Mouse (Mus musculus): ENCODE data around the gene Cct3. TPM values are rescaled to one million over a fixed set of nuclear protein-coding genes. Genes with fewer than 3 reads are reported as not detected.
"Not testable (repeated sequence)": the region's sequence is repeated elsewhere in the genome, so short reads cannot be mapped to it uniquely, and the experiment has no call there.

Cct3 gene
- total RNA-seq, 2 experiments from 2014 or later, result 177 to 190 TPM

DNA sequence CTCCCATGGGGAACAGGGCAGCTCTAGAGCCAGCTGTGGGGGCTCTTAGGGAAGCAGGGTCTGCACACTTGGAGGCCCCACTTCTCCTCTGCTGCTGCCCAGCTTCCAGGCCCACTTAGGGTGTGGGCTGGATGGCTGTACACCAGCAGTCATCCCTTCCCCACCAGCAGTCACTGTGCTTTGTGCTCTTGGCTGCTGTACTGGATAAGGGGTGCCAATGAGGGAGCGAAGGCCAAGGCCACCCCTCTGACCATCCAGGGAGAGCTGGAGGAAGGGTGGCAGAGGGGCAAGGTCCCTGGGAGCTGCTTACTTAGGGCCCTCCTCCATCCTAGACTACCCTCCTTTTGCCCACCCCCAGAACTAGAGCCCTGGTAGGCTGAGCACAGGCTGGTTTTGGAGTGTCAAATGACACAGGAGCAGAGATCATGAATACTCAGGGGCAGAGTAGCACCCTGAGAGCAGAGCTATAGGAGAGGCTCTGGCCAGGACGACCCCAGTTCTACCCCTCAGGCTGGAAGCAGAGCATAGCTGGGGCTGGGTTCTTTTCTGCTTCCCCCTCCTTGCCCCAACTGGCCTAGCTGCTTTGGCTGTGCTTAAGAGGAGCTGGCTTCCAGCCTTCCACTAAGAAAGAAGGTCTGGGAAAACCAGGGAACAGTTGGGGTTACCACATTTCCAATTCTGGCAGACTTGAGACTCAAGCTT is 64.8 kb downstream of the Cct3 start:
- DNase-seq, result no peak

- no peak for DNase-seq
These were observed 66.8 kb downstream of the Cct3 start for GRCm38 (mm10) chr3:88363700-88364099.

DNA sequence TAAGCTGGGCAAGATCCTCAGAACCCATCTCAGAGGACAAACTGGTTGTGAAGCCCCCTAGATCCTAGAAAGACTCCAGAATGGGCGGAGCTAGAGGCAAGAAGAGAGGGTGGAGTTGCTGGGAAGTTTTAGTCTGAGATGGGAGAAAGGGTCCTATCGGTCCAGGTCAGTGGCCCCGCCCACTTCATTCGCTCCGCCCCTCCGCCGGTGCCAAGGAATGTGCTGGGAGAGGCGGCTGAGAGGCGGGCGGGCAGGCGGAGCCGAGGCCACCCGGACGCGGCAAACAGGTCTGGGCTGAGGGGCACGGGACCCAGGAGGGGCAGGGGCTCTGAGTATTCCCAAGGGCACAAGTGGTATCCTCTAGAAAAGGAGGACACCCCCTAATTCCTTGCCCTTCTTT is 67.4 kb downstream of the Cct3 start, which contains the start of gene Paqr6:
Paqr6 (plus strand) TSS at position 248 of the 400 bp plus-strand sequence.
- DNase-seq, result peak; percentile 72

DNA sequence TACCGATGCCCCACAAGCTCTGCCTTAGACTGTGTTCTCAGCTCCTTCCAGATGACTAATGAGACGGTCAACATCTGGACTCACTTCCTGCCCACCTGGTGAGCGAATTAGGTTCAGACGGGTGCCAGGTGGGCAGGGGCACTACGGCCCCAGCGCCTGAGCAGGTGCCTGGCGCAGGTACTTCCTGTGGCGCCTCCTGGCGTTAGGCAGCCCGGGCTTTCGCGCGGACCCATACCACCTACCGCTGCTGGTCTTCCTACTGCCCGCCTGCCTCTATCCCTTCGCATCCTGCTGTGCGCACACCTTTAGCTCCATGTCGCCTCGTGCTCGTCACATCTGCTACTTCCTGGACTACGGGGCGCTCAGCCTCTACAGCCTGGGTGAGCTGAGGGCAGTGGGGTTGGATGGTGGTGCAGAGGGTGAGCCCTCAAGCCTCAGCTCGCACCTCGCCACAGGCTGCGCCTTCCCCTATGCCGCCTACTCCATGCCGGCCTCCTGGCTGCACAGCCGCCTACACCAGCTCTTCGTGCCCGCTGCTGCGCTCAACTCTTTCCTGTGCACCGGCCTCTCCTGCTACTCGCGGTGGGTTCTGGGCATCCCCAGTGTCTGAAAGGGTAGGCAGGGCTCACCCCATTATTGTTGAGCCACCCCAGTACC is 68.9 kb downstream of the Cct3 start:
- no peak for DNase-seq

GRCm38 (mm10) chr3:88366830-88367428 is 70.0 kb downstream of the Cct3 start:
- DNase-seq, result peak; percentile 40

- DNase-seq, result not testable (repeated sequence)
These were observed 70.6 kb downstream of the Cct3 start for GRCm38 (mm10) chr3:88367517-88367916.

- peak; percentile 47 for DNase-seq
These were observed 71.6 kb downstream of the Cct3 start for GRCm38 (mm10) chr3:88368511-88368910.

Other genes with a start within 250 kb of the Cct3 start
- gene Naxe, start 238.6 kb upstream of the Cct3 start, total RNA-seq (2021), result 10 to 100 TPM; 52.5 to 57.1 TPM
- gene Ttc24, start 218.8 kb upstream of the Cct3 start, total RNA-seq (2021), result not detected
- 1 to 10 TPM; 5.6 to 8.3 TPM for gene Iqgap3, start 215.1 kb upstream of the Cct3 start, total RNA-seq (2021)
- 100 to 1,000 TPM; 148 to 163 TPM for gene Mef2d, start 154.7 kb upstream of the Cct3 start, total RNA-seq (2021)
- not detected for gene Rhbg, start 42.4 kb upstream of the Cct3 start, total RNA-seq (2021)
- under 1 TPM; 0.47 to 0.72 TPM for gene Gm38392, start 9.9 kb upstream of the Cct3 start, total RNA-seq (2021)
- gene Tsacc, start 117 bp upstream of the Cct3 start, total RNA-seq (2021), result 1 to 10 TPM; 8.7 to 9.5 TPM
- gene Glmp, start 27.9 kb downstream of the Cct3 start, total RNA-seq (2021), result 10 to 100 TPM; 48.2 to 52.1 TPM
- 1 to 10 TPM; 1.1 to 1.2 TPM for gene Tmem79, start 39.0 kb downstream of the Cct3 start, total RNA-seq (2021)
- 10 to 100 TPM; 31.1 to 43.9 TPM for gene Smg5, start 39.1 kb downstream of the Cct3 start, total RNA-seq (2021)
- gene Paqr6, start 67.5 kb downstream of the Cct3 start, total RNA-seq (2021), result 1 to 10 TPM; 1.2 to 1.6 TPM
- gene Bglap3, start 75.6 kb downstream of the Cct3 start, total RNA-seq (2021), result 10 to 100 TPM in 1 of 2 experiments, not detected in 1; 29.3 TPM
- gene Bglap2, start 81.6 kb downstream of the Cct3 start, total RNA-seq (2021), result 10 to 100 TPM in 1 of 2 experiments, not detected in 1; 42.4 TPM
- gene Bglap, start 87.3 kb downstream of the Cct3 start, total RNA-seq (2021), result 100 to 1,000 TPM in 1 of 2 experiments, not detected in 1; 175 TPM
- 10 to 100 TPM; 44.0 to 46.8 TPM for gene Pmf1, start 113.2 kb downstream of the Cct3 start, total RNA-seq (2021)
- 10 to 100 TPM; 11.9 to 12.3 TPM for gene Slc25a44, start 128.0 kb downstream of the Cct3 start, total RNA-seq (2021)
- 1 to 10 TPM; 2.3 to 3.7 TPM for gene Sema4a, start 164.1 kb downstream of the Cct3 start, total RNA-seq (2021)
- gene Lmna, start 212.8 kb downstream of the Cct3 start, total RNA-seq (2021), result 100 to 1,000 TPM; 189 to 213 TPM
- 1 to 10 TPM; 3.0 to 6.3 TPM for gene Mex3a, start 235.3 kb downstream of the Cct3 start, total RNA-seq (2021)

Measured in gastrocnemius, postnatal 10 days (tissue).